Mouse (Mus musculus): ENCODE data around the gene Kcnc1.

Gene Kcnc1

GRCm38 (mm10) chr7:46393718-46394511 lies 2.4 kb upstream of the Kcnc1 start:
- DNase-seq (ENCODE audit: low read depth, low spot score), result peak; percentile 68

- no peak for DNase-seq (ENCODE audit: low read depth, low spot score)
Observed at GRCm38 (mm10) chr7:46394933-46395332, 1.4 kb upstream of the Kcnc1 start.

GRCm38 (mm10) chr7:46395571-46395970 lies 726 bp upstream of the Kcnc1 start:
- DNase-seq (ENCODE audit: low read depth, low spot score), result no peak

DNA sequence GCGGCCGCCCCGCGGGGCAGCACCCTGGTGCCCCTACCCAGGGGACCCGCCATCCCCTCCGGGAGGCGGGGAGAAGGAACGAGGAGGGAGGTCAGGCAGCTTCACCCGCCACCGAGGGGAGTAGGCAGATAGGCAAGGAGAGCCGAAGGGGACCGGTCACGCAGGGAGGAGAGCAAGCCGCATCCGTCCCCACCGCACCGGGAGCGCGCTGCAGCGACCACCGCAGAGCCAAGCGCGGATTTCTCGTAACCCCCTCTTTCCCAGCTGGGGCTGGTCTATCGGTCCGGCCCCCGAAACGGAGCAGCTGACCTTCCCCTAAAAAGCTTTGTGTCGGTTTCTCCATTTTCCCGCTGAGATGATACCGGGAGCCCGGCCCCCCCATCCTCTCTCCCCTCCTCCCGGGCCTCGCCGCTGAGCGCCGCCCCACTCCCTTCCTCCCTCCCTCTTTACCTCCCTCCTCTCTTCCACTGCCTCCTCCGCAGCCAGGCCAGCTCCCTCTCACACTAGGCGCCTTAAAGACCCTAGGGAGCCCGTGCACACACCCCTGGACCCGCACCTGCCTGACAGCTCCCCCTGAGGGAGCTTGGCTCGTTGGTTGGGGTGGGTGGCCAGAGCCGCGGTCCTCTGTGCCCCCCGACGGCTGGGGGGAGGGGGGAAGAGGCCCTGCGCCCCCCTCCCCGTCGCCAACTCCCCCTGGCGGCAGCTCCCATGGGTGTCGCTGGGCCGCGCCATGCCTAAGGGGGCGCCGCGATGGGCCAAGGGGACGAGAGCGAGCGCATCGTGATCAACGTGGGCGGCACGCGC lies 833 bp downstream of the Kcnc1 start:
- no peak for DNase-seq (ENCODE audit: low read depth, low spot score)

GRCm38 (mm10) chr7:46397732-46398333 lies 1.5 kb downstream of the Kcnc1 start:
- DNase-seq (ENCODE audit: low read depth, low spot score), result no peak

GRCm38 (mm10) chr7:46398612-46399011 lies 2.3 kb downstream of the Kcnc1 start:
- DNase-seq (ENCODE audit: low read depth, low spot score), result no peak

DNA sequence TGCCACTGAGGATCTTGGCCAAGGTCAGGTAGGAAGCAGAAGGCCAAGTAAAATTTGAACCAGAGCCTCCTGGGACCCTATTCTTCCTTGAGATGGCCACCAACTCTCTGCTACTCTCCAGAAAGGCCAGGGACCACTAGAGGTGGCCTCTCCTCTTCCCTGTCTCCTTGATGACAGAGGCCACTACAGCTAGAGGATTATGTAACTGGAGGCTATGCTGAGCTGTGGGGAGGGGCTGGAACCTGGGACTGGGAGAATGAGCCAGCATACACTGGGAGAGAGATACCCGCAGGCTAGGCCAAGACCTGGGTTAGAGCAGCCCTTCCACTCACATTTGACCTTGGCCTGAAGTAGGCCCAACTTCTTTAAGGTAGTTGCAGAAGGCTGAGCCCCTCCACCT lies 3.4 kb downstream of the Kcnc1 start:
- DNase-seq (ENCODE audit: low read depth, low spot score), result no peak

GRCm38 (mm10) chr7:46400346-46400745 lies 4.0 kb downstream of the Kcnc1 start:
- no peak for DNase-seq (ENCODE audit: low read depth, low spot score)

DNA sequence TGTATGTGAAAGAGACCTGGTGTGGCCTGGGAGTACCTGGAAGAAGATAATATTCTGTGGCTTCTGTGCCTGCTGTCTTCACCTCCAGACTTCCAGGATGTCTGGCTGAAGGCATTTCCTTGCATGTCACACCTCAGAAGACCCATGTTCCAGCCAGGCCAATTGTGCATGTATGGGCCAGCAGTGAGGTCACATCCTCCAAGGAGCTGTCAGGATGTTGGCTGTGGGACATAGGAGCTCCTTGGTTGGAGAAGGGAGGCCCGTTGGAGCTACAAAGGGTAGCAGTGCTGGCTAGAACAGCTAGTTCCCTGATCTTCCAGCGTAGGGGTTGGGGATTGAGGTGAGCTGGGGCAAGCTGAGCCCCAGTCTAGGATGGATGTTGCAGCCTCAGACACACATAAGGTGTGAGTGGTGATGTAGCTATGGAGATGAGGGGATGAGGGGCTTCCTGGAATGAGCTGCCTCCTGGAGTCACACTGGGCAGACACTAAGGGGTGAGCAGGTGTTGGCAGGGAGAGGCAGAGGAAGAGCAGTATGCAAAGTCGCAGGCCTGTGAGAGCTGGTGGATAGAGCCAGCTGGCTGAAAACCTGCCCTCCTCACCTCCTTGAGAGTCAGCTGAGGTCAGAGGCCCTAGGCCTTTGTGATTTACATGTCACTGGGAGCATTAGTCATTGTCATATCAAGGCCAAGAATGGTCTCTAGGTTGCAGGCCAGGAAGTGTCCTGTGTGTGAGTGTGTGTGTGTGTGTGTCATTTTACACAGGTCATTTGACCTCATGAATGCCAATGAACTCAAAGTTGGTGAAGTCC lies 5.3 kb downstream of the Kcnc1 start:
- DNase-seq (ENCODE audit: low read depth, low spot score), result no peak

DNA sequence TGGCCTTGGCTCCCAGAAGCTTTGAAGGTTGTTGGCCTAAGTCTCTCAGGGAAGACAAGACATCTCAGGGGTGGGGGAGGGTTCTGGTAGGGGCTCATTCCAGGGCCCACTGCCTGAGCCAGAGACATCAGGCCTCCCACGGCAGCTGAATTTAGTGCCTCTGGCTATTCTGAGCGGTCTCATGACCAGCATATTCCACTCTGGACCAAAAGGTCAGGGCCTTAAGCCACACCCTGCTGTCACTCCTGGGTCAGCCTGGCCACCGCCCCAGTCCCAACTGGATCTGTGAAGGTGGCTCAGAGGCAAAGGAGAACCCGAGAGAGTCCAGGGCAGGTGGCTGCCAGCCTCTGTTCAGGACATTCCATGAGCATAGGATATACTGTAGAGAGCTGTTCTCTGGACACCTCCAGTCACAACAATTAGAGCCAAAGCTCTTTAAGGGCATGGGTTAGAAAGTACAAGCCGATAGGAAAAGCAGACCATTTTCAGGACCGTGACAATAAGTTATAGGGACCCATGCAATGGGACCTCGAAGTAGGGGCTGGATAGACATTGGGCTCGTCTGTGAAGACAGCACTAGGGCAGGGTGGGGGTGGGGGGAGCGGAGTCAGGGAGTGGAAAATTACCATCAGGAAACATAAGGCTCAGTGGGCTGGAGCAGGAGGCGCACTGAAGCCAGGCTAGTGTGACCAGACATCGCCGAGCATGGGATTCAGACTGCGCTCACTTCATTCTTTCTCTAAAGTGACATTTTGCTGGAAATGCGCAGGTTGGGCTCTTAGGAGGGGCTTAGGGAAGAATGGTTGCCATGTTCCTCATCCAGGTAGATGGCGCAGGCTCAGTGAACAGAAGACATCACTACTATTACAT lies 7.6 kb downstream of the Kcnc1 start:
- DNase-seq (ENCODE audit: low read depth, low spot score), result no peak

DNA sequence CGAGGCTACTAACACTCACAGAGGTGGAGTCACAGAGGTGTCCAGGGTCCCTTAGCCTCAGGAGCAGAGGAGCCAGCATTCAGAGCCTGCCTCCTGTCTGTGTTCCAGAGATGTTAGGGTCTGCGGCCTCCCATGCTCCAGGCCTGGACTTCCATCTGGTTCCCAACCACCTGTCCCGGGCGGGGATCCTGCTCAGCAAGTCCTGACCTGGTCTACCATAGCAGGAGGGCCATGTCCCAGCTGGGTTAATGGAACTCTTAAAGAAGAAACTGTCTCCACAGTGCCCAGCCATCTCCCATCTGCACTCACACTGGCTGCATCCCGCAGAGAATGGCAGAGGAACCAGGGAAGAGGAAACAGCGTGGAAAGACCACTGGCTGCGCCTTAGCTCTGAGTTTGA lies 8.5 kb downstream of the Kcnc1 start:
- DNase-seq (ENCODE audit: low read depth, low spot score), result no peak

- DNase-seq (ENCODE audit: low read depth, low spot score), result no peak
Observed at GRCm38 (mm10) chr7:46408606-46409005, 12.3 kb downstream of the Kcnc1 start.

- no peak for DNase-seq (ENCODE audit: low read depth, low spot score)
Observed at GRCm38 (mm10) chr7:46409204-46409789, 13.0 kb downstream of the Kcnc1 start.

- no peak for DNase-seq (ENCODE audit: low read depth, low spot score)
Observed at GRCm38 (mm10) chr7:46410727-46411126, 14.4 kb downstream of the Kcnc1 start.

DNA sequence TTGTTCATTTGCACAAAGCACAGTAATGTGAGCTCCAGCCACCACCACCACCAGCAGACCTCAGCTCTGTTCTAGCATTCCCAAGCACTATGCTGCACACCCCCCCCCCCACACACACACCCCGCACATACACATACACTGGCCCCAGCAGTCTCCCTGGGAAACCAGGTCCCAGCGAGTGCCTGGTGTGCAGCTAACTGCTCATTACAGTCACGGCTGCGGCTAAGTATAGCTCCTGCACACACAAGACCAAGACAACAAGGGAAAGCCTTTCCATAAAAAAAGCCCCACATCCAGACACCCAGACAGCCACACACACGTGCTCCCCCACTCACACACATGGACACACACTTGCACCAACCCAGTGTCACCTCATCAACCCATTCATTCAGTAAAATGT lies 16.5 kb downstream of the Kcnc1 start:
- DNase-seq (ENCODE audit: low read depth, low spot score), result no peak

DNA sequence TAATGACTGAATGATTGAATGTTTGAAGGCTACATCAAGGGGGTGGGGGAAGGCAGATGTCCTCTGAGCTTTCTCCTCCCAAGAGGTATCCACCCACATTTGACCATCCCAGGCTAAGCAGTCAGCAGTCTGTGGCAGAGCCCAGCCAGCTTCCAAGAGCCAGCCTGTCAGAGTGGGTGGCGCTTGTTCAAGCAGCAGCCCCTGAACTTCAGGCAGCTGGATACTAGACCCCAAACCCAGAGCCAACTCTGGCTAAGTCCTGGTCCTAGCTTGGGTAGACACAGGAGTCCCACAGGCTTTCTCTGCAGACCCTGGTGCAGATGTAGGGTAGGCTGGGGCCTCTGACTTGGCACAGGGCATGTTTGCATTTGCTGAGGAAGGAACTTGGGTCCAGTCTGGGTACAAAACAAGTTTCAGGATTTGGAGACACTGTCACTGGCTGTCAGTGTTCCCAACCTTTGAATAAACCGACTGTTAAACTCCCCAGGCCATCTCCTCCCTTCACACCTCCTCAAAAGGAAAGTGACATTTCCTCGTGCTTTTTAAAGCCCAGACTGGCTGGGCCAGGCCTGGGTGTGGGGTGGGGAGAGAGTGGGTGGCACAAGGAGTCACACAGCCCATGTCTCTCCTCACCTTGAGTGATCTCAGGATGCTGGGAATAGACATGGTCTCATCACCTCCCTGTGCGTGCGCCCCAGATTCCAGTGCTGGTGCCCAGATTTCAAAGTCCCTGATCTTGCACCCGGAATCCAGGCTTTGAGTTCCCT lies 17.8 kb downstream of the Kcnc1 start:
- DNase-seq (ENCODE audit: low read depth, low spot score), result no peak

DNA sequence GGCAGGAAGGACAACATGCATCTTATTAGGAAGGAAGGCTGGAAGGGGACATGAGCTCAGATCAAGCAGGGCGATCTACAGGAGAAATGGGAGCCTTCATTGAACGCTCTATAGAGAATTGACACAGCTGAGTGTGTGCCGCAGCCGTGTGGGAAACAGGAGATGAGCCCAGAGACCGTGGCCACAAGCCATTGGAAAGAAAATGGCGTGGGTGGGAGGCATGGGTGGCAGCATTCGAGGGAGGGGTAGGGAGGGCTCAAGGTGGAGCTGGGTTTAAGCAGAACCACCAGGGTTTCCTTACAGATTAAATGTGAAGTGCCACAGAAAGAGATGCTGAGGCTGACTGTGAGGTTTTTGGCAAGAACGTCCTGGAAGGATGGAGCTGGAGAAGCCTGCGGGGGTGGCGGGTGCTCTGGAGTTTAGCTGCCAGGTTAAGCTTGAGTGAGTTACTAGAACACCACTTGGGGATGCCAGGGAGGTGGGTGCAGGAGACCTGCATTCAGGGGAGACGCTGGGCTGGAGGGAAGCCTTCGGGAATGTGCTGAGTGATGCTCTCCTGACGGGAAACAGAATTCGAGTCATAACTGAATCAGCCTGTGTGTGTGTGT lies 19.6 kb downstream of the Kcnc1 start:
- no peak for DNase-seq (ENCODE audit: low read depth, low spot score)

GRCm38 (mm10) chr7:46417467-46417866 lies 21.2 kb downstream of the Kcnc1 start:
- no peak for DNase-seq (ENCODE audit: low read depth, low spot score)

GRCm38 (mm10) chr7:46418102-46418622 lies 21.9 kb downstream of the Kcnc1 start:
- DNase-seq (ENCODE audit: low read depth, low spot score), result no peak

Data from CD4-positive helper T cell, adult 2 months (primary cell).